Mouse (Mus musculus) intestine, postnatal 0 days (tissue): ENCODE measurements at regions not wholly inside any gene's neighbourhood (a gene's known extent, or its start where the extent isn't known, plus 50 kb on each side); places are given as distances from the start of the nearest gene placed in this dataset.

ENCODE experiments used
- ATAC-seq: fragments of 200-750 bp; cut with Nextera tagmentation; 2 replicates; pipeline ENCODE4 v1.8.0; 2017; ENCODE audit warnings: mild to moderate bottlenecking, moderate TSS enrichment, moderate library complexity
- H3K27ac ChIP-seq: fragments of 300-500 bp; sonication (generic); 2 replicates; pipeline ENCODE4 v1.5.1; 2014; ENCODE audit warnings: mild to moderate bottlenecking, low read depth, low read length, moderate library complexity
- H3K27me3 ChIP-seq: fragments of 300-500 bp; sonication (generic); replicated peaks from 2 replicates; pipeline ENCODE4 v1.6.1; 2014; ENCODE audit warnings: low read length, mixed read lengths; ENCODE audit not compliant: control insufficient read depth, insufficient read depth
- H3K36me3 ChIP-seq: fragments of 300-500 bp; sonication (generic); 2 replicates; pipeline ENCODE4 v1.6.1; 2014; ENCODE audit warnings: mild to moderate bottlenecking, moderate library complexity; ENCODE audit not compliant: control insufficient read depth, insufficient read depth
- H3K4me1 ChIP-seq: fragments of 300-500 bp; sonication (generic); replicated peaks from 2 replicates; pipeline ENCODE4 v1.6.1; 2014; ENCODE audit warnings: antibody characterized with exemption, low read length, mixed read lengths; ENCODE audit not compliant: control insufficient read depth, insufficient read depth
- H3K4me2 ChIP-seq: fragments of 300-500 bp; sonication (generic); replicated peaks from 2 replicates; pipeline ENCODE4 v1.6.1; 2014; ENCODE audit warnings: low read depth, mild to moderate bottlenecking, moderate library complexity
- H3K4me3 ChIP-seq: fragments of 300-500 bp; sonication (generic); 2 replicates; pipeline ENCODE4 v1.5.1; 2014; ENCODE audit warnings: low read depth, low read length
- H3K9ac ChIP-seq: fragments of 300-500 bp; sonication (generic); 2 replicates; pipeline ENCODE4 v1.6.1; 2014; ENCODE audit warnings: mild to moderate bottlenecking, low read depth, low read length
- H3K9me3 ChIP-seq: fragments of 300-500 bp; sonication (generic); 2 replicates; pipeline ENCODE4 v1.6.1; 2016; ENCODE audit warnings: mixed run types; ENCODE audit not compliant: control insufficient read depth
- CTCF ChIP-seq: sonication (generic); IDR thresholded peaks from 2 replicates; pipeline ENCODE4 v1.5.1; 2016; ENCODE audit warnings: low read depth, mild to moderate bottlenecking, control low read depth, antibody characterized with exemption, moderate library complexity
- WGBS: fragments of 180-500 bp; shearing (Covaris S2); extraction: QIAGEN DNeasy Blood & Tissue Kit; methylation state at CpG from one replicate; pipeline ENCODE4 v1.1.7; 2014; 5-methylcytosine and 5-hydroxymethylcytosine counted together

DNA sequence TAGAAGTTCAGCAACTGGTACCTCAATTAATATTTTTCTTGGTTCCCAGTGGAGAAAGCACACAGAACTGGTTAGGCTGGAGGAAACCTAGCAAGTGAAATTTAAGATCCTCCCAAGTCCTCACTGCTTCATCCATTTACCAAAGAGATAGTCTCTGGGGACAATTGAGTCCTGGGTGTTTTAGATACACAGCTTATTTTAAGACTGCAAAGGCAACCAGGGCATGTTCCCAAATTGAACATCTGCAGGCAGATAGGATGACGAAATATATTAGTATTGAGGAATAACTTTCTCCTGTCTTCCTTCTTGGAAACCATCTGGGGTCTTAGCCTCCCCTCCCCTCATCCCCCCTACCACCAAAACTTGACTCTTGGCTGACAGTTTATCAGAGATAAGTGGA, 356.3 kb upstream of the Npvf start:
- no peaks in the 10 kb centered on the region for H3K27me3 ChIP-seq
- no peaks in the 10 kb centered on the region for H3K36me3 ChIP-seq
- H3K4me3 ChIP-seq = no peak overlapping the region
- H3K4me1 ChIP-seq = no peaks in the 10 kb centered on the region
- no peak for ATAC-seq
- no peak for TF ChIP-seq CTCF
- WGBS = 73% methylated on average over 1 of the region's 1 CpGs
- no peak overlapping the region for H3K4me2 ChIP-seq
- H3K9me3 ChIP-seq = no peaks in the 10 kb centered on the region
- H3K9ac ChIP-seq = no peak overlapping the region
- H3K27ac ChIP-seq = no peak overlapping the region

DNA sequence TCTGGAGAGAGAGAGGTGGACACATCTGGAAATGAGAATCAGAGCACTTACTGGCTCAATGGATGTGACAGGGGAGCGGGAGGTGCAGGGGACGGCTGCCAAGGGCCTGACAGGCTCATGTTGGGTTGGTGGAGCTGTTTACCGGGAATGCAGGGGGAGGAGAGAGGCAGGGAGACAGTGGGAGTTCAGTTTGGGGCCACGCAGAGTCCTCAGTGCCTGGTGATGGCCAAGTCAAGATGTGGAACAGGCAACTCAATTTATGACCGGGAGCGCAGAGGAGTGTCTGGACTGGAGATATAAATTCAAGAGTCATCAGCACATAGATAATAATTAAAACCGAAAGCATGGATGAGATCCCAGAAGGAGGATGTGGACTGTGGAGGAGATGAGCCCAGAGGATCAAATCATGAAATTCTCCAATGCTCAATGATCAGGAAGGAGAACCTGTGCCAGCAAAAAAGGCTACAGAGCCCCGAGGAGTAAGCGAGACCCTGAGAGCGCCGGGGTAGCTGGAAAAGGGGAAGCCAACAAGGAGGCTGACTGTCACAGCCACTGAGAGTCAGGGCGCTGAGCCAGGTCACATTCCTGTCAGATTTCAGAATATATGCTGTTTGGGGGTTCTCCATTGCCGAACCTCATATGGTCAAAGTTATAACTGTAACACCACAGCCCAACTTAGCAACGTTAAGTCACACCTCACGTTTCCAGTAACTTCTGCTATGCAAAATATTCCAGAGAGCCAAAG, 358.0 kb upstream of the Npvf start:
- Histone ChIP-seq H3K9ac (no peak overlapping the region), H3K4me1 (no peaks in the 10 kb centered on the region), H3K4me2 (no peak overlapping the region), H3K27ac (no peak overlapping the region), H3K9me3 (no peaks in the 10 kb centered on the region), H3K4me3 (no peak overlapping the region), H3K36me3 (no peaks in the 10 kb centered on the region), H3K27me3 (no peaks in the 10 kb centered on the region)
- WGBS = 62% methylated on average over 15 of the region's 15 CpGs
- no peak for ATAC-seq
- TF ChIP-seq CTCF = no peak

DNA sequence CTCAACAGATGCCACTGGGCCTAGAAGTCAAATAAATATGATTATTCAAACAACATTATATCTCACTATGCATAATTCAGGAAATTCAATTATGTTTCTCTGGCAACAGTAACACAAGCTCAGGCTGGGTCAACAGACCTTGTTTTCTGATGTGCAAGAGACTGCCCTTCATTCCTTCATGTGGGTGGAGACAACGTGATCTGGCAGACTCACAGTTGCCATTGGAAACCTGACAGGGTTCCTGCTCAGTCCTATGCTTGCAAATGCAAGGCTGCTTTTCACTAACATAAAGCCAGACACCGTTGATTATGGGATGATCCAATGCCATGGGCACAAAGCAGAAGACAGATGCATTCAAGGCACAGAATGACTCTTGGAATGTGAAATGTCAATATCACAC, 361.5 kb upstream of the Npvf start:
- Histone ChIP-seq H3K9me3 (no peaks in the 10 kb centered on the region), H3K4me1 (no peaks in the 10 kb centered on the region), H3K27ac (no peak overlapping the region), H3K36me3 (no peaks in the 10 kb centered on the region), H3K9ac (no peak overlapping the region), H3K4me3 (no peak overlapping the region), H3K4me2 (no peak overlapping the region), H3K27me3 (no peaks in the 10 kb centered on the region)
- 42% methylated on average over 2 of the region's 2 CpGs for WGBS
- no peak for TF ChIP-seq CTCF
- 0 out of 2 replicates have a peak, but pooled peaks have one; percentile 31 for ATAC-seq

DNA sequence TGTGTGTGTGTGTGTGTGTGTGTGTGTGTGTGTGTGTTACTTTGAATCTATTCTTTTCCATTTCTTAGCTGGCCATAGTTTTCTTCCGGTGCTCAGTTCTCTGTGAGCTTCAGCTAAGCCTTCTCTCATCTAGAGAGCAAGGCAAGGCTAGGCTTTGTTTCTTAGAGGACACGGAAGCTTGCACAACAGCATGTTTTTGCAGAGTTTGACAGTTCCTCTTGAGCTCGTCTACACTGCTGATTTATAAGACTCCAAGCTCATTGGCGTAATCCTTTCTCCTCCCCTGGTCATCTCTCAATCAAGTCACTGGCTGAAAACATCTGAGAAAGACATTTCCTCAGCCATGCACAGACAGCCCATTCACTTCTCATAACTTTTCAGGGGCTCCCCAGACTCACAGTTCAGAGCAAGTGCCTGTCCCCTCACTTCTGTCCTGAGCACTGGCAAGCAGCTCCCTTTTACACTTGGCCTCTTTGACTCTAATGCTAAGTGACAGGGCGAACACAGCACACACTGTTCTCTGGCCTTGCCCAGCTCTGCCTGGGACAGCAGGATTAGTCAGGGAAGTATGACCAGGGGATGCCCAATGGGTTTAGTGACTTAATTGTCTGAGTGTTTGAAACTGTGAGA, 362.3 kb upstream of the Npvf start:
- WGBS = 60% methylated on average over 5 of the region's 5 CpGs
- no peak for ATAC-seq
- Histone ChIP-seq H3K4me2 (no peak overlapping the region), H3K4me1 (no peaks in the 10 kb centered on the region), H3K9ac (no peak overlapping the region), H3K9me3 (no peaks in the 10 kb centered on the region), H3K36me3 (no peaks in the 10 kb centered on the region), H3K4me3 (no peak overlapping the region), H3K27me3 (no peaks in the 10 kb centered on the region), H3K27ac (no peak overlapping the region)
- no peak for TF ChIP-seq CTCF

DNA sequence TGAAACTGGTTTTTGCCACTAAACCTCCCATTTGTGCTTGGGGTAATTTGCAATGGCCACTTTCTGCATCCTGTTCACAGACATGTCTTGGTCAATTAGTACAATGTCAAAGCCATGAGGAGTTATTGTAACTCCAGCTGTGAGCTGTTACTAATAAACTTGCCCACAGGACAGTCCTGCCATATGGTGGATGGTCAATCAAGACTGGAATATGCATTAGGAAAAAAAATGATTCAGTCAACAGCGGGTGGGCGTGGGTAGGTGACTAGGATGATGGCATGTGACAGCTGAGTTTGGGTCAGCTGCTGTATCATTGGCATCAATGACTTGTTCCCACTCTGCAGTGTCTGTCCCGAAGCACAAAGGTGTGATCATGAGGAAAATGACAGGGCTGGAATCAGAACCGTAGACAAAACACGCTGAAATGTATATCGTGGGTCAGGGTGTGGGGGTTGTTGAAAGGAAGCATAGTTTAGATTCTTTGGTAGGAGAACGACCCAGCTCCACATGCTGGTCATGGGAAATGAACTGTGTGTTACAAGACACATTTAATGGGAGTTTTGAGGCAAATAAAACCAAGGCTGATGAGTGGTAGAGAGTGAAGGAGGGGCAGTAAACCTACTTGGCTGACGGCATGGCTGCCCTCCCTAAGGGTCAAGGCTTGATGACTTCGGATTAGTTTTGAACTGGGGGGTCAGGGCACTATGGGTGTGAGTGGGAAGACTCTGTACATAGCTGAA, 363.2 kb upstream of the Npvf start:
- Histone ChIP-seq H3K27me3 (no peaks in the 10 kb centered on the region), H3K4me3 (no peak overlapping the region), H3K4me2 (no peak overlapping the region), H3K27ac (no peak overlapping the region), H3K9ac (no peak overlapping the region), H3K36me3 (no peaks in the 10 kb centered on the region), H3K9me3 (no peaks in the 10 kb centered on the region), H3K4me1 (no peaks in the 10 kb centered on the region)
- ATAC-seq = no peak
- no peak for TF ChIP-seq CTCF
- 79% methylated on average over 9 of the region's 9 CpGs for WGBS

DNA sequence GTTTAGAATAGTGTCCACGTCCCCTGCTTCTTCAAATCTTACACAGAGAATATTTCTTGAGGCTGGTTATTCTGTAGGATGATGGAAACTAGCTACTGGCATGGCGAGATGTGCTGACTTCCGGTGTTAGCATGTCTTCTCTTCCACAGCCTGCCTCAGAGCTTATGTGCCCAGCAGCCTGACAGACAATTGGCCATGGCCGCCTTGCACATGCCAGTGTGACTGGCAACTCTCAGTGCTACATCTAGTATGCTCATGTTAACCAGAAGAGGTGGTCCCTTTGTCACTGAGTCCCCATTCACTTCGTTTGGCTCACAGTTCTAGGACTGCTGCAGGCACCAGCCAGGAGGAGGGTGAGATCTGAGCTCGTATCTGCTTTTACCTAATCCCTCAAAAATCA, 367.0 kb upstream of the Npvf start:
- Histone ChIP-seq H3K4me3 (no peak overlapping the region), H3K9me3 (no peaks in the 10 kb centered on the region), H3K36me3 (no peaks in the 10 kb centered on the region), H3K9ac (no peak overlapping the region), H3K27me3 (no peaks in the 10 kb centered on the region), H3K4me2 (no peak overlapping the region), H3K4me1 (no peaks in the 10 kb centered on the region), H3K27ac (0 out of 2 replicates have a peak overlapping the region, but pooled peaks have one; percentile 11)
- ATAC-seq = no peak
- TF ChIP-seq CTCF = no peak
- WGBS = 76% methylated on average over 6 of the region's 6 CpGs
